Mouse (Mus musculus): ENCODE data around the gene Vasp.

The Vasp gene

GRCm38 (mm10) chr7:19270509-19271237 lies 944 bp downstream of the Vasp start:
- DNase-seq (ENCODE audit: low read depth, low spot score): no peak

- peak; percentile 75 for DNase-seq (ENCODE audit: low read depth, low spot score)
These were observed 1.7 kb downstream of the Vasp start for GRCm38 (mm10) chr7:19269721-19270441.

- DNase-seq (ENCODE audit: low read depth, low spot score): no peak
These were observed 2.5 kb downstream of the Vasp start for GRCm38 (mm10) chr7:19268993-19269681.

GRCm38 (mm10) chr7:19267051-19267450 lies 4.6 kb downstream of the Vasp start:
- DNase-seq (ENCODE audit: low read depth, low spot score): peak; percentile 76

GRCm38 (mm10) chr7:19265928-19266822 lies 5.4 kb downstream of the Vasp start:
- no peak for DNase-seq (ENCODE audit: low read depth, low spot score)

GRCm38 (mm10) chr7:19265147-19265546 lies 6.5 kb downstream of the Vasp start:
- no peak for DNase-seq (ENCODE audit: low read depth, low spot score)

GRCm38 (mm10) chr7:19258336-19258735 lies 13.3 kb downstream of the Vasp start:
- no peak for DNase-seq (ENCODE audit: low read depth, low spot score)

- DNase-seq (ENCODE audit: low read depth, low spot score): peak; percentile 98
These were observed 14.1 kb downstream of the Vasp start for GRCm38 (mm10) chr7:19257390-19258022.

- DNase-seq (ENCODE audit: low read depth, low spot score): peak; percentile 64
These were observed 15.1 kb downstream of the Vasp start for GRCm38 (mm10) chr7:19256567-19256966.

GRCm38 (mm10) chr7:19255395-19255794 lies 16.2 kb downstream of the Vasp start:
- DNase-seq (ENCODE audit: low read depth, low spot score): peak; percentile 50

- DNase-seq (ENCODE audit: low read depth, low spot score): no peak
These were observed 18.2 kb downstream of the Vasp start for GRCm38 (mm10) chr7:19253437-19253836.

- DNase-seq (ENCODE audit: low read depth, low spot score): no peak
These were observed 19.5 kb downstream of the Vasp start for GRCm38 (mm10) chr7:19252078-19252477.

- no peak for DNase-seq (ENCODE audit: low read depth, low spot score)
These were observed 24.1 kb downstream of the Vasp start for GRCm38 (mm10) chr7:19247511-19247910.

GRCm38 (mm10) chr7:19246855-19247254 lies 24.8 kb downstream of the Vasp start:
- DNase-seq (ENCODE audit: low read depth, low spot score): no peak

- DNase-seq (ENCODE audit: low read depth, low spot score): no peak
These were observed 26.5 kb downstream of the Vasp start for GRCm38 (mm10) chr7:19245083-19245482.

GRCm38 (mm10) chr7:19243858-19244257 lies 27.8 kb downstream of the Vasp start:
- DNase-seq (ENCODE audit: low read depth, low spot score): no peak

GRCm38 (mm10) chr7:19242005-19242404 lies 29.6 kb downstream of the Vasp start:
- no peak for DNase-seq (ENCODE audit: low read depth, low spot score)

GRCm38 (mm10) chr7:19240905-19241463 lies 30.6 kb downstream of the Vasp start:
- DNase-seq (ENCODE audit: low read depth, low spot score): no peak

- DNase-seq (ENCODE audit: low read depth, low spot score): no peak
These were observed 31.6 kb downstream of the Vasp start for GRCm38 (mm10) chr7:19239986-19240385.

GRCm38 (mm10) chr7:19239423-19239822 lies 32.2 kb downstream of the Vasp start:
- DNase-seq (ENCODE audit: low read depth, low spot score): peak; percentile 91

GRCm38 (mm10) chr7:19238344-19238743 lies 33.3 kb downstream of the Vasp start:
- DNase-seq (ENCODE audit: low read depth, low spot score): no peak

All from ZHBTc4 (cell line).